Mouse (Mus musculus) midbrain, embryonic 12.5 days (tissue): Measurements from ENCODE around the gene Tnfsf9. TPM values are rescaled to one million over a fixed set of nuclear protein-coding genes. Genes with fewer than 3 reads are reported as not detected.

Source experiments
- ATAC-seq: fragments of 200-750 bp; cut with Nextera tagmentation; 2 replicates; pipeline ENCODE4 v1.8.0; 2017; ENCODE audit warnings: low read depth, moderate TSS enrichment, moderate library complexity; ENCODE audit not compliant: low FRiP score
- H3K27ac ChIP-seq: fragments of 300-500 bp; sonication (generic); replicated peaks from 2 replicates; pipeline ENCODE4 v1.5.1; 2016; ENCODE audit warnings: mild to moderate bottlenecking
- H3K27me3 ChIP-seq: fragments of 300-500 bp; sonication (generic); 2 replicates; pipeline ENCODE4 v1.6.1; 2016; ENCODE audit warnings: mild to moderate bottlenecking
- H3K36me3 ChIP-seq: fragments of 300-500 bp; sonication (generic); 2 replicates; pipeline ENCODE4 v1.6.1; 2016
- H3K4me1 ChIP-seq: fragments of 300-500 bp; sonication (generic); 2 replicates; pipeline ENCODE4 v1.6.1; 2016
- H3K4me2 ChIP-seq: fragments of 300-500 bp; sonication (generic); replicated peaks from 2 replicates; pipeline ENCODE4 v1.6.1; 2016; ENCODE audit warnings: mild to moderate bottlenecking, moderate library complexity
- H3K4me3 ChIP-seq: fragments of 300-500 bp; sonication (generic); 2 replicates; pipeline ENCODE4 v1.5.1; 2016; ENCODE audit warnings: mild to moderate bottlenecking
- H3K9ac ChIP-seq: fragments of 300-500 bp; sonication (generic); replicated peaks from 2 replicates; pipeline ENCODE4 v1.6.1; 2016; ENCODE audit warnings: mild to moderate bottlenecking, moderate library complexity
- H3K9me3 ChIP-seq: fragments of 300-500 bp; sonication (generic); 2 replicates; pipeline ENCODE4 v1.6.1; 2016; ENCODE audit warnings: mild to moderate bottlenecking
- WGBS: fragments of 180-500 bp; shearing (Covaris S2); methylation state at CpG from one replicate; pipeline ENCODE4 v1.1.7; 2016; 5-methylcytosine and 5-hydroxymethylcytosine counted together
- polyA plus RNA-seq: library from polyadenylated mRNA; unstranded; fragments of >200 nt; fragmentation: Nextera tagmentation; extraction: Ambion mirVana; gene quantifications from 2 replicates; pipeline ENCODE4 v1.2.1, GENCODE M21; 2016

Gene Tnfsf9
- polyA plus RNA-seq, 1 experiment from 2014 or later, result 7.8 TPM

GRCm38 (mm10) chr17:57070699-57071098, 34.4 kb upstream of the Tnfsf9 start:
- WGBS, result 3% methylated on average over 11 of the region's 11 CpGs
- peak; percentile 42; the same call in 1 of the 2 replicates for ATAC-seq
- Histone ChIP-seq H3K27me3 (no peaks in the 10 kb centered on the region; the same call in 1 of the 2 replicates), H3K4me3 (peak overlapping the region; percentile 20), H3K27ac (no peak overlapping the region), H3K4me1 (peaks cover 7% of the 10 kb centered on the region; the same call in 1 of the 2 replicates), H3K9me3 (no peaks in the 10 kb centered on the region), H3K36me3 (no peaks in the 10 kb centered on the region), H3K9ac (no peak overlapping the region), H3K4me2 (peak overlapping the region; percentile 42)

- Histone ChIP-seq H3K9ac (no peak overlapping the region), H3K4me3 (no peak overlapping the region), H3K4me2 (no peak overlapping the region), H3K4me1 (no peaks in the 10 kb centered on the region; the same call in 1 of the 2 replicates), H3K9me3 (no peaks in the 10 kb centered on the region), H3K27me3 (0 out of 2 replicates have a peak, but pooled peaks cover 4% of the 10 kb centered on the region), H3K36me3 (peaks cover 25% of the 10 kb centered on the region), H3K27ac (no peak overlapping the region)
- no peak for ATAC-seq
- 73% methylated on average over 3 of the region's 3 CpGs for WGBS
These were observed 28.2 kb upstream of the Tnfsf9 start for GRCm38 (mm10) chr17:57076916-57077315.

DNA sequence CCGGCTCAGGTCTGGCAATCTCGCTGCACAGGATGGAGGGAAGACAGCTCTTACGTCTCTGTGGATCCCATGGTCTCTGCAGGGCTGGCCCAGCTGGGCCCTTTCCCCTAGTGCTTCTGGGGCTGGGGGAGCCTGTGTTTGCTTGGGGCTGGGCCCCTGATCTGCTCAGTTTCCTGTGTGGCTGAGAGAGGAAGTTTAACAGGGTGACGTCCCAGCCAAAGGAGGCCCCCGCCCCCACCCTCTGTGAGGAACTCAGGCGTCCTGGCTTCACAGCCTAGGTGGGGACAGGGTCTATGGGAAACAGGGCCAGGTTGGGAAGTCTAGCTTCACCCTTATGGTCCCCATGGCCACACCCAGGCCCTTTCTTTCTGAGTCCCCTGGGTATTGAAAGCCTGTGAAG, 26.8 kb upstream of the Tnfsf9 start, which contains the start of gene Dennd1c:
TSS of gene Dennd1c (minus strand) at position 179 of the 400 bp plus-strand sequence.
- H3K27ac ChIP-seq, result no peak within 1 kb of the TSS
- 0 out of 2 replicates have a peak, but pooled peaks cover 4% of the 10 kb centered on the region for H3K27me3 ChIP-seq
- H3K4me1 ChIP-seq, result no peaks in the 10 kb centered on the region; the same call in 1 of the 2 replicates
- no peaks in the 10 kb centered on the region for H3K9me3 ChIP-seq
- peaks cover 31% of the 10 kb centered on the region for H3K36me3 ChIP-seq
- no peak within 1 kb of the TSS for H3K4me2 ChIP-seq
- 52% methylated on average over 6 of the region's 6 CpGs for WGBS
- H3K4me3 ChIP-seq, result no peak within 1 kb of the TSS
- ATAC-seq, result no peak
- H3K9ac ChIP-seq, result no peak within 1 kb of the TSS

DNA sequence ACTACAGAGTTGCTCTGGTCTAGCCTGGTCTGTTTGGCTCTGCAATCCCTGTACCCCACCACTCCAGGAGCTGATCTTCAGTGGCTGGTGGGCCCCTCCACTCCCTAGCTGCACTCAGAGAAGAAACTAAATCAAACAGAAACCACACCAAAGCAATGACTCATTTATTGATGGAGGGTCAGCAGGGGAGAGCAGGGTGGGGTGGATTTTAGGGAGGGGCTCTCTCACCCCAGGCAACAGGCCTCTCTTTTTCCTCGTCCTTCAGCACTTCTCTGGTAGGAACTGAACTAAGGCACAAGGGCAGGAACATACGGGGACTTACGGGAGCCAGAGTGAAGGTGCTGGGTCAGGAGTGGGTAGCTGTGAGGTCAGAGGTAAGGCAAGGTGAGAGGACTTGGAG, 25.2 kb upstream of the Tnfsf9 start:
- 68% methylated on average over 3 of the region's 3 CpGs for WGBS
- Histone ChIP-seq H3K27ac (no peak overlapping the region), H3K4me3 (no peak overlapping the region), H3K36me3 (peaks cover 35% of the 10 kb centered on the region), H3K9me3 (no peaks in the 10 kb centered on the region), H3K4me1 (no peaks in the 10 kb centered on the region; the same call in 1 of the 2 replicates), H3K9ac (no peak overlapping the region), H3K27me3 (0 out of 2 replicates have a peak, but pooled peaks cover 4% of the 10 kb centered on the region), H3K4me2 (no peak overlapping the region)
- ATAC-seq, result no peak

GRCm38 (mm10) chr17:57081234-57081842, 23.8 kb upstream of the Tnfsf9 start:
- no peak overlapping the region for H3K4me2 ChIP-seq
- peaks cover 5% of the 10 kb centered on the region; the same call in 1 of the 2 replicates for H3K4me1 ChIP-seq
- no peak overlapping the region for H3K27ac ChIP-seq
- no peaks in the 10 kb centered on the region for H3K9me3 ChIP-seq
- no peak overlapping the region for H3K9ac ChIP-seq
- 0 out of 2 replicates have a peak, but pooled peaks cover 4% of the 10 kb centered on the region for H3K27me3 ChIP-seq
- 94% methylated on average over 31 of the region's 31 CpGs for whole genome bisulfite sequencing
- peaks cover 39% of the 10 kb centered on the region for H3K36me3 ChIP-seq
- H3K4me3 ChIP-seq, result no peak overlapping the region
- no peak for ATAC-seq

GRCm38 (mm10) chr17:57082481-57082880, 22.6 kb upstream of the Tnfsf9 start:
- Histone ChIP-seq H3K4me2 (no peak overlapping the region), H3K27me3 (0 out of 2 replicates have a peak, but pooled peaks cover under 1% of the 10 kb centered on the region), H3K27ac (no peak overlapping the region), H3K4me1 (peaks cover 11% of the 10 kb centered on the region), H3K9ac (no peak overlapping the region), H3K4me3 (no peak overlapping the region), H3K9me3 (no peaks in the 10 kb centered on the region), H3K36me3 (peaks cover 39% of the 10 kb centered on the region)
- no peak for ATAC-seq
- 89% methylated on average over 5 of the region's 5 CpGs for whole genome bisulfite sequencing

DNA sequence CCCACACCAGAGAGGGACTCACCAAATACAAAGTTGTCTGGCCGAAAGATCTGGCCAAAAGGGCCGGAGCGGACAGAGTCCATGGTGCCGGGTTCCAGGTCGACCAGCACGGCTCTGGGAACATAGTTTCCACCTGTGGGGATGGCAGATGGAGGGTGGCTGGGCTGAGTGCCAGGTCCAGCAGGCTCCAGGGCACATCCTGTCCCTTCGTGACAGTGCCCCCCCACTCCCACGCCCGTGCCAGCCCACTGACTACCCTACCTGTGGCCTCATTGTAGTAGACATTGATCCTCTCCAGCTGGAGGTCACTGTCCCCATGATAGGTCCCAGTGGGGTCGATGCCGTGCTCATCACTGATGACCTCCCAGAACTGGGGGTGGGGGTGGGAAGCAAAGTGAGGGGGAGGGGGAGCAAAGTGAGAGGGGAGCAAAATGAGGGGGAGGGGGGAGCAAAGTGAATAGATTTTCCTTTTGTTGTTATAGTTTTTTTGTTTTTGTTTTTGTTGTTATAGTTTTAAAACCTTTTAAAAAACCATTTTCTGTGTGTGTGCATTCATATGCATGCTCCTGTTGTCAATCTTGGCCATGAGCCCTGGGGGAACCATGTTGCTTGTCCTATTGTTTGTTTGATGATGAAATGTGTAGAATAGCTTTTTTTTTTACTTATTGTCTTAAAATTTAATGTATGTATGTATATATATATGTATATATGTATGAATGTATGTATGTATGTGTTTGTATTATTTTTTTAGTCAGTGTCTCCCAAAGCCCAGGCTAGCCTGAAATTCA, 19.0 kb upstream of the Tnfsf9 start:
- Histone ChIP-seq H3K9ac (no peak overlapping the region), H3K27ac (no peak overlapping the region), H3K27me3 (0 out of 2 replicates have a peak, but pooled peaks cover 15% of the 10 kb centered on the region), H3K4me2 (peak overlapping the region; percentile 58), H3K9me3 (no peaks in the 10 kb centered on the region), H3K36me3 (peaks cover 21% of the 10 kb centered on the region), H3K4me1 (peaks cover 11% of the 10 kb centered on the region), H3K4me3 (peak overlapping the region; percentile 59)
- no peak for ATAC-seq
- 94% methylated on average over 11 of the region's 11 CpGs for WGBS

DNA sequence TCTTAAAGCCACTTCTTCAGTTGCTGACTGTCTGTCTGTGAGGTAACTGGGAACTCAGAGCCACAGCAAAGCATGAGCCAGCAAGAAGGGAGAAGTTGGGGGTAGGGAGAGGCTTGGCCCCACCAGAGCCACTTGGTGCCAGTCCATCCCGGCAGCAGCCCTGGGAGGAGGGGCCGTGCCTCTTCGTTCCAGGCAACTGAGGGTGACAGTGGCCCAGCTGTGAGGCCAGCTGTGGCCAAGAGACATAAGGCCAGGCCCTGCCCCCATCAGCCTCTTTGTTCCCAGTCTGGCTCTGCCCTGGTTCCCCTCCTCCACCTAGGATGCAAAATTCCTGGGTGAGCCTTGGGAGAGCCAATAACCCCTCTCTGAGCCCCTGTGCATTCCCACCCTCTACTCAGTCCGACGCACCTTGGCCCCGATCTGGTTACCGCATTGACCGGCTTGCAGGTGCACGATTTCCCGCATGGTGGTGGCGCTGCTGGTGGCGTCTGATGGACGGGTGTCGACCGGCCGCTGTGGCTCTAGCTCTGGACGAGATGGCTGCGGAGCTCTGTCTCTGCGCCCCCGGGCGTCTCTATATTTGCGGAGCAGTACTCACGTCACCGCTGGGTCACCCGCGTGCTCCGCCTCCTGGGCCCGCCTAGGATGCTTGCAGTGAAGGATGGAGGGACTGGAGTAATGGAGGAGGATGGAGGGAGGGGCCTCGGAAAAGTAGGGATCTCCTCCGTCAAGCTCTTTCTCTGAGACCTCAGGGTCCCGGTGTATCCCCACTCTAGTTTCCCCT, 17.9 kb upstream of the Tnfsf9 start, which contains the start of gene Tubb4a:
TSS of gene Tubb4a (minus strand) at position 734 of the 784 bp plus-strand sequence.
- H3K4me2 ChIP-seq, result peak within 1 kb of the TSS; percentile 58
- peaks cover 11% of the 10 kb centered on the region for H3K4me1 ChIP-seq
- H3K27me3 ChIP-seq, result 0 out of 2 replicates have a peak, but pooled peaks cover 15% of the 10 kb centered on the region
- peaks cover 12% of the 10 kb centered on the region; the same call in 1 of the 2 replicates for H3K36me3 ChIP-seq
- under 1% methylated on average over 31 of the region's 31 CpGs for WGBS
- H3K27ac ChIP-seq, result peak within 1 kb of the TSS; percentile 83
- H3K9me3 ChIP-seq, result no peaks in the 10 kb centered on the region
- peak within 1 kb of the TSS; percentile 59 for H3K4me3 ChIP-seq
- peak; percentile 95 for ATAC-seq
- peak within 1 kb of the TSS; percentile 72 for H3K9ac ChIP-seq

GRCm38 (mm10) chr17:57094222-57094621, 10.9 kb upstream of the Tnfsf9 start:
- Histone ChIP-seq H3K4me2 (no peak overlapping the region), H3K36me3 (no peaks in the 10 kb centered on the region), H3K9me3 (no peaks in the 10 kb centered on the region), H3K4me1 (peaks cover 9% of the 10 kb centered on the region), H3K27ac (no peak overlapping the region), H3K4me3 (no peak overlapping the region), H3K27me3 (peaks cover 12% of the 10 kb centered on the region; the same call in 1 of the 2 replicates), H3K9ac (no peak overlapping the region)
- ATAC-seq, result no peak
- 96% methylated on average over 3 of the region's 3 CpGs for WGBS

DNA sequence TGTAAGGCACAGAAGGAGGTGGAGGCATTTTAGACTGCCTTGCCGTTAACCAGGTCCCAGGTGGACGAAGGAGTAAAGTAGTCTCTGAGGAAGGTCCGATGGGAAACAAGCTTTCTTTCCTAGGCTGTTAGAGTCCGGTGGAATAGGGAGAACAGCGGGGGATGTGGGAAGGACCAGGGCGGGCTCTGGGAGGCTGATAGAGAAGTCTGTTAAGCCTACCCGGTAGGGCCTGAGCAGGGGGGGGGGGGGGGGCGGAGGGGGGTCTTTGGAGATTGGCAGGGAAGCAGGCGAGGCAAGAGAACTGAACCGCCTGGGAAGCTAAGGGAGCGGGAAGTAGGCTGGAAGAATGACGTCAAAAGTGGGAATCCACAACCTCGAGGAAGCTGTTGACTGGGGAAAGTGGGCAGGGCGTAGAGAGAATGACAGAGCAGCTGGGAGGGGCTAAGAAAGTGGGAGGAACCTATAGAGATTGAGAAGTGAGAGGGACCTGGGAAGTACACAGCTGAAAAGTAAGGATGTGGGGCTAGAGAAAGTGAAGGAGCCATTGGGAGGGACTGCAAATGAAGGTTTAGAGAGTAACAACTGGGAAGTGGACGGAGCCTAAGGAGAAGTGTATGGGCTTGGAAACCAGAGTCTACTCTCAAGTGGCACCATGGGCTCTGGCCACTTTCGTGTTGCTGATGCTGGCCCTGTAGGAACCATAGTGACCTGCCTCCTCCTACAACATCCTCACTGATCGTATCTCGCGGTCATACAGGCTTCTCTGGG, 9.1 kb upstream of the Tnfsf9 start:
- H3K4me3 ChIP-seq, result peak overlapping the region; percentile 21
- no peak overlapping the region for H3K9ac ChIP-seq

GRCm38 (mm10) chr17:57096623-57096920, 8.6 kb upstream of the Tnfsf9 start:
- Histone ChIP-seq H3K36me3 (no peaks in the 10 kb centered on the region), H3K4me1 (peaks cover 9% of the 10 kb centered on the region), H3K4me3 (peak overlapping the region; percentile 21; the same call in 1 of the 2 replicates), H3K27ac (no peak overlapping the region), H3K9ac (no peak overlapping the region), H3K4me2 (peak overlapping the region; percentile 44), H3K27me3 (peaks cover 12% of the 10 kb centered on the region; the same call in 1 of the 2 replicates), H3K9me3 (no peaks in the 10 kb centered on the region)
- 1% methylated on average over 11 of the region's 11 CpGs for WGBS
- peak; percentile 79 for ATAC-seq

More for the DNA sequence above, 9.1 kb upstream of the Tnfsf9 start:
- WGBS, result 1% methylated on average over 18 of the region's 19 CpGs
- peak; percentile 78 for ATAC-seq
- no peaks in the 10 kb centered on the region for H3K36me3 ChIP-seq
- peaks cover 9% of the 10 kb centered on the region for H3K4me1 ChIP-seq
- H3K4me2 ChIP-seq, result peak overlapping the region; percentile 44
- no peak overlapping the region for H3K27ac ChIP-seq
- H3K27me3 ChIP-seq, result peaks cover 12% of the 10 kb centered on the region; the same call in 1 of the 2 replicates
- no peaks in the 10 kb centered on the region for H3K9me3 ChIP-seq
